Mouse (Mus musculus): ENCODE measurements around the gene Clip2. TPM values are rescaled to one million over a fixed set of nuclear protein-coding genes. Genes with fewer than 3 reads are reported as not detected.
A peak's percentile ranks its signal among the peaks of the same experiment; 100 is the strongest.

The Clip2 gene
- total RNA-seq, 4 experiments from 2014 or later, result 92.9 to 105 (median 99.9) TPM

GRCm38 (mm10) chr5:134565696-134566095 is 13.5 kb upstream of the Clip2 start:
- DNase-seq (ENCODE audit: low spot score in 2 of 2), result no peak

GRCm38 (mm10) chr5:134564272-134564671 is 12.0 kb upstream of the Clip2 start:
- no peak for DNase-seq (ENCODE audit: low spot score in 2 of 2)

DNA sequence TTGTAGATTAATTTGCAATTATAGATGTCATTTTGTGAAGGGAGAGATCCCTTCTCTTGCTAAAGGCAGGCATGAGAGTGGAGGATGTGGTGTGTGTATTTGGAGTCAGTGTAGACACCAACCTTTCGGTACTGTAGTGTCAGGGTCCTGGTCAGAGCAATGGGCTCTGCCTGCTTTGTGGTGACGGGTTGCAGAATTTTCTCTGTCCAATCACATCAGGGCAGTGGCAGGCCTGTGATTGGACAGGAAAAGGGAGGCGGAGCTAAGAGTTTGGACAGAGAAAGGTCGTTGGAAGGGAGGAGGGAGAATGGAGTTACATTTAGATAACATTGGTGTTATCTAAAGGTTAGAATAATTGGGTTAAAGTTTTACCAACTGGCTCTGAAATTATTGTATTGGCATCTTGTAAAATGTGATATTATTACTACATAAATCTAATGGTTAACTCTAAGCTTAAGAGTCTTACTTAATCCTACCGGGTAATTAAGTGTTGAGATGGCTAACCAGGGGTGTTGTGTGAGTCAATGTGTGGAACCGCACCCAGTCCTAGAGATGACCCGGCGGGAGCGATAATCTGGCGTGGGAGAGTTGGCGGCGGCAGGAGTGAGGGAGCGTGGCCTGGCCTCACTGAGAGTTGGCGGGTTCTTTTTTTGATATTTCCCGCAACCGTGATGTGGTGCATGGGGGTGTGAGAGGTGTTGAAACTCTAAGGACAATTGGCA is 8.4 kb upstream of the Clip2 start:
- DNase-seq (ENCODE audit: low spot score in 2 of 2), result no peak

DNA sequence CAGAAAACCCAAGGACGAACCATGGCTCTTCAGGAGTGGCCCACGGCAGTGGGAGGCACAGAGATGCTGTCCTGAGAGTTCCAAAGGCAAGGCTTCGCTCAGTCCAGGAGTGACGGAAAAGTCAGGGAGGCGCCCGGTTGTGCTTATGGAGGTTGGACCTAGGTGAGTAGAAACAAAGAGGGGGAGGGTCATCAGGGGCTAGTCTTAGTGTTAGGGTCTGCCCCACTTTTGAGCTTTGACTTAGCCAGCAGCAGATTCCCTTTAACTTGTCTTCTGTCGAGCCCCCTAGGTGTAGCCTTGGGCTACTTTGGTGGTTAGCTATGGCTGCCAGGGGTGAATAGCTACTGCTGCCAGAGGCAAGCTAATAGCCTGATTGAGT is 7.8 kb upstream of the Clip2 start, which contains the start of gene Syna:
TSS of gene Syna (minus strand) at position 101 of the 379 bp plus-strand sequence.
- no peak for DNase-seq (ENCODE audit: low spot score in 2 of 2)

GRCm38 (mm10) chr5:134555463-134556164 is 3.4 kb upstream of the Clip2 start:
- DNase-seq (ENCODE audit: low spot score in 2 of 2), result peak; percentile 54 to 83

- no peak for DNase-seq (ENCODE audit: low spot score in 2 of 2)
These were observed 1.8 kb upstream of the Clip2 start for GRCm38 (mm10) chr5:134553951-134554546.

DNA sequence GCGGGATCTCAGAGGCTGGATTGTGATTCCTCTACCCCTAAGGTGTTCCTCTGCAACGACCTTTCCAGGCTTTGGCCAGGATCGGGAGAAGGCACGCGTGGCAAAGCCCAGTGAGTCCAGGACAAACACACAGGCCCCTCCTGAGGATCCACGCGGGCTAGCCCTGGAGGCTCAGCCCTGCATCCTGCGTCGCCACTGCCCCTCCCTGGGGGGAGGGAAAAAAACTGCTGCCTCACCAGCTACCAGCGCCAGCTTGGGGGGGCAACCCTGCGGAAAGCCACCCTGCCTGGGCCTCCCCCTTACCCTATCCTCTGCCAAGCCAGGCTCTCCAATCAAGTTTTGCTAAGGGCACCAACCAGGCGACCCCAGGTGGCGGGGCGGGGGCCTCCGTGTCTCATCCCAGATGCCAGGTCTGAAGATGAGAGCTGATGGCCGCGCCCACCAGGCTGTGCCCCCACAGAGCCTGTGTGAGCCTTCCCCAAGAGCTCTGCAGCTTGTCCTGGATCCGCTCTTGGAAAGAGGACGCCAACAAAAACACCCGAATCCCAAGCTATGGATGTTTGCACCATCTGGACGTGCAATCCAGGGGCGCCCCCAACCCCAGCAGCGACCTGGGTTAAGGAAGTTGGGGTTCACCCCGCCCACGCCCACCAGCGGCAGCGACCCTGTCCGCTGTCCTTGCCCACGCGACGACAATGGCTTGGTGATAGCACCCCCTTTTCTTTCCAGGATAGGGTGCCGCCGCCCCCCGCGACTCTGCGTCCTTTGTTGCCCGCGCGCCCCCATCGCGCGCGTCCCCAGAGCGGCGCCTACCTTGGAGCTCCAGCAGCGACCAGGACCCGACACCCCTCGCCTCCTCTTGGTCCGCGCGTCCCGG is 763 bp downstream of the Clip2 start:
- DNase-seq (ENCODE audit: low spot score in 2 of 2), result peak; percentile 40 to 62

- no peak for DNase-seq (ENCODE audit: low spot score in 2 of 2)
These were observed 1.4 kb downstream of the Clip2 start for GRCm38 (mm10) chr5:134550836-134551232.

DNA sequence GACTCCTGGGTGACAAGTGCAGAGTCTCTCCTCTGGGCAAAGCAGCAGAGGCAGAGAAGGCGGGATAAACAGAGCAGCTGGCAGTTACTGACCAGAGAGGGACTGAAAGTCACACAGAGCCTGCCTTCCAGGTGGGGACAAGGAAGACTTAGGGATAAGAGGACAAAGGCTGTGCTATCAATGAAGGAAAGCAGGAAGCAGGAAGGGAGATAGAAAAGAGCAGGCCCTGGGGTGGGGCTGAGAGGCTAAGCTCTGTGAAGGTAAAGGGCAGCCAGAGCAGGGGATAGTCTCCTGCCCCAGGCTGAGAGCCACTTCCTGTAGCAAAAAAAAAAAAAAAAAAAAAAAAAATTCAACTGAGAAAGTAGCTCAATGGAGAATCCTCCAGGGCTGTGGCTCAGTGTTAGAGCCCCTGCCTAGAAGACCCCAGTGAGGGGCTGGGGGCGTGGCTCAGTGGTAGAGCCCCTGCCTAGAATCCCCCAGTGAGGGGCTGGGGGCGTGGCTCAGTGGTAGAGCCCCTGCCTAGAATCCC is 2.5 kb downstream of the Clip2 start:
- DNase-seq (ENCODE audit: low spot score in 2 of 2), result no peak

- no peak for DNase-seq (ENCODE audit: low spot score in 2 of 2)
These were observed 3.9 kb downstream of the Clip2 start for GRCm38 (mm10) chr5:134548306-134548705.

- no peak for DNase-seq (ENCODE audit: low spot score in 2 of 2)
These were observed 5.4 kb downstream of the Clip2 start for GRCm38 (mm10) chr5:134546790-134547189.

DNA sequence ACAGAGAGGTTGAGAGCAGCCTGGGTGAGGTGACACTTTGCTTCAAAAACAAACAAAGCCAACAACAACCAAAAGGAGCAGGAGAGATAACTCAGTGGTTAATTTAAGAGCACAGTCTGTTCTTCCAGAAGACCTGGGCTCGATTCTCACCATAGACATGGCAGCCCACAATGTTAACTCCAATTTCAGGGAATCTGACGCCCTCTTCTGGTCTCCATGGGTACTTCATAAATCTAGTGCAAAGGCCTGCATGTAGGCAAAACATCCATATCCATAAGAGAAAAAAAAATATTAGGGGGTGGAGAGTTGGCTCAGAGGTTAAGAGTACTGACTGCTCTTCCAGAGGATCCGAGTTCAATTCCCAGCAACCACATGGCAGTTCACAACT is 7.0 kb downstream of the Clip2 start:
- DNase-seq (ENCODE audit: low spot score in 2 of 2), result no peak

DNA sequence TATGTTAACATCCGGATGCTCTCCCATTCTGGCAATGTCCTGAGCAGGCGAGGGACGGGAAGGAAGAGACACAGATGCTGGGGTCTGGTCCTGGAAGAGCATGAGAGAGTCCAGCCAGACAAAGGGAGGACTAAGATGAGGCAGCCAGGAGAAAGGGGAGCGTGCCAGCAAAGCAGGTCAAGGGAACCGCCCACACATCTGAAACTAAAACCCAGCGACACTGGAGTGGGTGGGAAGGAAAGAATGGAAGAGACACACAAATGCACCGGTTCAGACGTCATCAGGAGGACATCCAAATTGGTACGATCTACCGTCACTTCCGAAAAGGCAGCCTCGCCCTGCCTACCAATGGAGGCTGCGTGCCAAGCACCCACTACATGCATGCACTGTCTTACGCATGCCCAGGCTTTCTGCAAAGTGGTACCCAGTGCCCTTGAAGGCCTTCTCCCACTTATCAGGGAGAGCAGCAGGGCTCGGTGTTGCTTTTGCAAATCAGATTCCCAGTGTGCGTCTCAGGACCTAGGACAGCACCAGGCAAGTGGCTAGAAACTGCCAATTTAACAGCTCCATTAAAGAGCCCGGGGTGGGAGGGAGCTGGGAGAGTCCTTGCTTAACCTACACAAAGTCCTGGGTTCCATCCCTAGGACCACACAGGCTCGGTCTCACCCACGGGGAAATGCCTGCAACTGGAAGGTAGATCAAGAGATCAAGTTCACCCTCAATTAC is 7.6 kb downstream of the Clip2 start:
- peak in 1 of 2 experiments; percentile 70 for DNase-seq (ENCODE audit: low spot score in 2 of 2)

- no peak for DNase-seq (ENCODE audit: low spot score in 2 of 2)
These were observed 10.6 kb downstream of the Clip2 start for GRCm38 (mm10) chr5:134541640-134542039.

- no peak for DNase-seq (ENCODE audit: low spot score in 2 of 2)
These were observed 11.4 kb downstream of the Clip2 start for GRCm38 (mm10) chr5:134540881-134541280.

- DNase-seq (ENCODE audit: low spot score in 2 of 2), result peak in 1 of 2 experiments; percentile 60
These were observed 12.3 kb downstream of the Clip2 start for GRCm38 (mm10) chr5:134539891-134540290.

DNA sequence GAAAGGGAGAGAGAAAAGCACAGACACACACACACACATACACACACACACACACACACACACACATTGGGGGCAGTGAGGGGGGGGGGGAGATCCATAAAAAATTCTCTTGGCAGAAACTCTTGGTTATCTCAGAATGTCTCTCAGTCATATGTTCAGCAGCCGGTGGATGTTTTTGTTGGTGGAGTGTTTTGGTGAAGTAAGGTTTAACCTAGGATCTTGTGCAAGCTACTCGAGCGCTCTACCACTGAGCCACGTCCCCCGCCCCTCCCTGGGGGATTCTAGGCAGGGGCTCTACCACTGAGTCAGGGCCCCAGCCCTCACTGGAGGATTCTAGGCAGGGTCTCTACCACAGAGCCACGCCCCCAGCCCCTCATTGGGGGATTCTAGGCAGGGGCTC is 16.2 kb downstream of the Clip2 start:
- no peak for DNase-seq (ENCODE audit: low spot score in 2 of 2)

DNA sequence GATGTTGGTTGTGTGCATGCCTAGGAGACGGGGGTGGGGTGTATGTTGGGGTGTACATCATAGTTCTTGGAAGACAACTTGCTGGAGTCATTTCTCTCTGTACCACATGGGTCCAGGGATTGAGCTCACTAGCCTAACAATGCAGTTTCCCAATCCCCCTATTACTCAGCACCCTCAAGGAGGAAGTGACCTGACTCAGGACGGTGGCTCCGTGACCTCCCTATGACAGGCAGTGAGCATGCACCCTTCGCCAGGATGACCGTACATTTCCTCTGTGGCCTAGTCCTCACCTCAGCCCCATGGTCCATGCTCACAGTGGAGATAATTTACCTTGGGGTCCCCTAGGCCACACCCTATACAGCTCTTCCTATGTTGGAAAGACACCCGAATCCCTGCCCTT is 19.8 kb downstream of the Clip2 start:
- DNase-seq (ENCODE audit: low spot score in 2 of 2), result no peak

GRCm38 (mm10) chr5:134531585-134531984 is 20.6 kb downstream of the Clip2 start:
- DNase-seq (ENCODE audit: low spot score in 2 of 2), result peak in 1 of 2 experiments; percentile 59

GRCm38 (mm10) chr5:134530830-134531229 is 21.4 kb downstream of the Clip2 start:
- peak; percentile 54 to 69 for DNase-seq (ENCODE audit: low spot score in 2 of 2)

Measured in left cerebral cortex, adult 8-10 months (tissue).